Mouse (Mus musculus): ENCODE data around the gene Parva. TPM values are rescaled to one million over a fixed set of nuclear protein-coding genes. Genes with fewer than 3 reads are reported as not detected.

Gene Parva
- polyA plus RNA-seq, 1 experiment from 2014 or later = 66.2 TPM

DNA sequence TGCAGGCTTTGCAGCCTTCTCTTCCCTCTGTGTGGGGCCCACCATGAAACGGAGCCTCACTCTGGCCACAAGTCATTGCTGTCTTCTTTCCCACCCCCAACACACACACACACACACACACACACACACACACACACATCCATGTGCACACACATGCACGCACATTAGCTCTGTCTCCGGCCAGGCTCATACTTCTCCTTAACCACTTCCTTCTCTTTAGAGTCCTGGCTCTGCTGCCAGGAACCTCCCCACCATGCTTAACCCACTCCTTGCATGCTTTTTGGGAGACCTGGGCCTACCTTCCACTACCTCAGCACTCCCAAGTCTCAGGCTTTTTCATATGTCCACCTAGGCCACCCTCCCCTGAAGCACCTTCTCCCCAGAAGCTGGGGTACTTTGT lies 76.6 kb downstream of the Parva start:
- ATAC-seq (ENCODE audit: low FRiP score) = no peak
- Histone ChIP-seq H3K36me3 (no peaks in the 10 kb centered on the region), H3K27ac (no peak overlapping the region), H3K4me3 (no peak overlapping the region), H3K4me2 (replicated peaks) (no peak overlapping the region), H3K9me3 (replicated peaks) (no peaks in the 10 kb centered on the region), H3K27me3 (no peaks in the 10 kb centered on the region), H3K4me1 (peaks cover 41% of the 10 kb centered on the region), H3K9ac (no peak overlapping the region)
- 80% methylated on average over 3 of the region's 3 CpGs for WGBS

DNA sequence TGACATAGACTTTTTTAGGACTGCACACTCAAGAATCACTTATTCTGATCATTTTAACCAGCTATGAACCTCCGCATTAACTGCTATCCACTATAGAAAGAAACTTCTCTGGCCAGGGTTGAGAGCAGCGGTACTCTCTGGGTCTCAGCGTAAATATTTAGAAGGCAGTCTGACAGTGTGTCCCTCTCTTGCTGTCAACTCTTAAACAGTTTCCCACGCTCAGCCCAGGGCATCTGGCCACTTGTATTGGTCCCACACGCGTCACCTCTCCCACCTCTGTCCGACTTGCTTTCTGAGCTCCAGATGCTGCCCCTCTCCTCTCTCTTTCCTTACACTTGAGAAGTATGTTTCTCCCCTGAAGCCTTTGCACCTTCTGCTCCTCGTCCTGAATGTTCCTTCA lies 81.8 kb downstream of the Parva start:
- Histone ChIP-seq H3K27ac (no peak overlapping the region), H3K9me3 (replicated peaks) (no peaks in the 10 kb centered on the region), H3K9ac (no peak overlapping the region), H3K4me3 (no peak overlapping the region), H3K27me3 (no peaks in the 10 kb centered on the region), H3K4me2 (replicated peaks) (no peak overlapping the region), H3K4me1 (peaks cover 31% of the 10 kb centered on the region), H3K36me3 (no peaks in the 10 kb centered on the region)
- ATAC-seq (ENCODE audit: low FRiP score) = no peak
- 80% methylated on average over 8 of the region's 8 CpGs for WGBS

GRCm38 (mm10) chr7:112510336-112511048 lies 83.2 kb downstream of the Parva start:
- ATAC-seq (ENCODE audit: low FRiP score) = no peak
- no peaks in the 10 kb centered on the region for H3K27me3 ChIP-seq
- 49% methylated on average over 10 of the region's 10 CpGs for WGBS

GRCm38 (mm10) chr7:112511309-112511708 lies 84.0 kb downstream of the Parva start:
- ATAC-seq (ENCODE audit: low FRiP score) = no peak
- no peaks in the 10 kb centered on the region for H3K36me3 ChIP-seq
- no peak overlapping the region for H3K27ac ChIP-seq
- H3K9me3 ChIP-seq (replicated peaks) = no peaks in the 10 kb centered on the region
- H3K4me1 ChIP-seq = peaks cover 33% of the 10 kb centered on the region
- no peak overlapping the region for H3K4me2 ChIP-seq (replicated peaks)
- H3K9ac ChIP-seq = no peak overlapping the region
- H3K4me3 ChIP-seq = no peak overlapping the region
- no peaks in the 10 kb centered on the region for H3K27me3 ChIP-seq
- WGBS = 57% methylated on average over 8 of the region's 8 CpGs

More at GRCm38 (mm10) chr7:112510336-112511048, 83.2 kb downstream of the Parva start:
- H3K4me3 ChIP-seq = no peak overlapping the region
- no peak overlapping the region for H3K9ac ChIP-seq
- no peaks in the 10 kb centered on the region for H3K9me3 ChIP-seq (replicated peaks)
- peaks cover 31% of the 10 kb centered on the region for H3K4me1 ChIP-seq
- no peaks in the 10 kb centered on the region for H3K36me3 ChIP-seq
- no peak overlapping the region; the same call in 1 of the 2 replicates for H3K27ac ChIP-seq
- no peak overlapping the region for H3K4me2 ChIP-seq (replicated peaks)

DNA sequence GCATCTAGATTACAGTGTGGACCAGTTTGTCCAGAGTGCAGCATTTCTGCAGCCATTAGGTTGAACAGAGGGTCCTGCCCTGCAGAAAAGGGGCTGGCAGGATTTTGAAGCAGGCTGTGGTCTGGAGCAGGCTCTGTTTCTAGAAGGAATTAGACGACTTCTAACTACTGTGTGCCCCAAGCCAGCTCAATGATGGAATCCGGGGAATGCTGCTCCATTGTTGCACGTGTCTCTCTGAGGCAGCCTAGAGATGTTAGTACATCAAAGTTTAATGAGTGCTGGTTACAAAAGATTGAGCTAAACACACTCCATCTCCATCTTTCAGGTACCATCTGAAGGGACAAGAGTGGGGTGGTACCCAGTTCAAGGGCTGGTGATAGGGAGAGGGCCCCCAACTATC lies 85.0 kb downstream of the Parva start:
- no peaks in the 10 kb centered on the region for H3K9me3 ChIP-seq (replicated peaks)
- no peaks in the 10 kb centered on the region for H3K27me3 ChIP-seq
- 34% methylated on average over 3 of the region's 3 CpGs for WGBS
- H3K27ac ChIP-seq = no peak overlapping the region
- ATAC-seq (ENCODE audit: low FRiP score) = no peak
- peaks cover 33% of the 10 kb centered on the region for H3K4me1 ChIP-seq
- H3K4me3 ChIP-seq = no peak overlapping the region
- H3K4me2 ChIP-seq (replicated peaks) = no peak overlapping the region
- H3K9ac ChIP-seq = no peak overlapping the region
- H3K36me3 ChIP-seq = no peaks in the 10 kb centered on the region

DNA sequence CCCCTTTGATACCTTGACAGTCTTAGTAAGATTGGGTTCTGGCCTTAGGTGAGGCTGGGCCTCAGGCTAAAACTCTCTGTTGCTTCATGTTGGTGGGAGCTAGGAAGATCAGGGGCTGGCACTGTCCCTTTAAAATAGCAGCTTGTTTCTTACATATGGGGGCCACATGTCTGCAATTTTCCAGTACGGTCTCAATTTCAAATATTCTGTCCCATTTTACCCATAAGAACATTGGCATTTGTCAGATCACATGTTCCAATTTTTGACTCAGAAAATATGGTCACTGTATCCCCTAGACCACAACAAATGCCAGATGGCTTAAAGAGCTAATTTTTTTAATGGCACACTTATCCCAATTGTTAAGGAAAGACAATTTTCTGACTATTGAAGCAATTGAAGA lies 85.6 kb downstream of the Parva start:
- Histone ChIP-seq H3K4me3 (no peak overlapping the region), H3K4me1 (peaks cover 33% of the 10 kb centered on the region)
- no peak for ATAC-seq (ENCODE audit: low FRiP score)

GRCm38 (mm10) chr7:112514636-112515193 lies 87.4 kb downstream of the Parva start:
- Histone ChIP-seq H3K36me3 (no peaks in the 10 kb centered on the region), H3K4me1 (peaks cover 26% of the 10 kb centered on the region), H3K27me3 (no peaks in the 10 kb centered on the region), H3K4me3 (no peak overlapping the region), H3K4me2 (replicated peaks) (no peak overlapping the region), H3K9ac (no peak overlapping the region), H3K27ac (no peak overlapping the region), H3K9me3 (replicated peaks) (no peaks in the 10 kb centered on the region)
- ATAC-seq (ENCODE audit: low FRiP score) = no peak
- WGBS = 94% methylated on average over 8 of the region's 8 CpGs

More for the DNA sequence above, 85.6 kb downstream of the Parva start:
- Histone ChIP-seq H3K27me3 (no peaks in the 10 kb centered on the region), H3K4me2 (replicated peaks) (no peak overlapping the region), H3K9ac (no peak overlapping the region), H3K36me3 (no peaks in the 10 kb centered on the region), H3K9me3 (replicated peaks) (no peaks in the 10 kb centered on the region), H3K27ac (no peak overlapping the region)
- 74% methylated on average over 1 of the region's 1 CpGs for WGBS

DNA sequence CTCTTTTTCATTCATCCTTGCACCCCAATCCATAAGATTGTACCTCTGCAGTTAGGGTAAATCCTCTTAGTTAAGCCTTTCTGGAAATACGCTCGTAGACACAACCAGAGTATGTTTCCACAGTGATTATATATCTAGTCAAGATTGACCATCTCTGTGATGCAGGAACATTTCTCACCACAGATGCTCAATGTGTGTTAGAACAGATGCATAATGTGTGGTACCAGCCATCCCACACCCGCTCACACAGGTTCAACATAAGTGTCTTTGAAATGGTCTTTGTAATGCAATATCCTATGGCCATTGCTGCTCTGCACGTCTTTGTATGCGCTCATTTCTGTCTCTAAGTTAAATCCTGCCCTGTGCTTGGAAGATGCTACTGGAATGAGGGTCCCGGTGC lies 98.2 kb downstream of the Parva start:
- H3K9me3 ChIP-seq (replicated peaks) = no peaks in the 10 kb centered on the region
- ATAC-seq (ENCODE audit: low FRiP score) = no peak
- H3K4me3 ChIP-seq = no peak overlapping the region
- no peak overlapping the region for H3K27ac ChIP-seq
- H3K27me3 ChIP-seq = no peaks in the 10 kb centered on the region
- WGBS = 94% methylated on average over 6 of the region's 6 CpGs
- H3K4me2 ChIP-seq (replicated peaks) = no peak overlapping the region
- peaks cover 15% of the 10 kb centered on the region for H3K4me1 ChIP-seq
- no peaks in the 10 kb centered on the region for H3K36me3 ChIP-seq
- H3K9ac ChIP-seq = no peak overlapping the region

GRCm38 (mm10) chr7:112526226-112526625 lies 98.9 kb downstream of the Parva start:
- H3K36me3 ChIP-seq = no peaks in the 10 kb centered on the region
- no peak overlapping the region for H3K27ac ChIP-seq
- no peak overlapping the region for H3K9ac ChIP-seq
- H3K27me3 ChIP-seq = no peaks in the 10 kb centered on the region
- H3K4me2 ChIP-seq (replicated peaks) = no peak overlapping the region
- no peaks in the 10 kb centered on the region for H3K9me3 ChIP-seq (replicated peaks)
- ATAC-seq (ENCODE audit: low FRiP score) = no peak
- 79% methylated on average over 10 of the region's 10 CpGs for WGBS
- H3K4me3 ChIP-seq = no peak overlapping the region
- peaks cover 15% of the 10 kb centered on the region for H3K4me1 ChIP-seq

DNA sequence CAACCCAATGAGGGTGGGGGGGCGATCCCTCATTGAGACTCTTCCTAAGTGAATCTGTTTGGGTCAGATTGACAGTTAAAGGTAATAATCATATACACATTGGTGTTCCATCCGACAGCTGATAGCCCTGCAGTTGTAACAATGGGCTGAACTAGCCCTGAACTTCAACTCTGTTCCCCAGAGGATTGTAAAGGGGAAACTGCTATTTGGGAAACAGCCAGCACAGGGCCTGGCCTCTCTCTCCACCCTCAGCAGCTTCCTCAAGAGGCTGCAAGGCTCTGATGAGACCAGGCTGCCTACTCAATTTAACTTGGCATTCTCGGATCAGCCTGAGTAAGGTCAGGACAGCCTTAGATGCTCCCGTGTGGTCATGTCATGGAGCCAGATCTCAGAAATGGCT lies 99.9 kb downstream of the Parva start:
- Histone ChIP-seq H3K27ac (no peak overlapping the region), H3K4me3 (no peak overlapping the region), H3K9ac (no peak overlapping the region), H3K4me2 (replicated peaks) (no peak overlapping the region), H3K4me1 (peaks cover 15% of the 10 kb centered on the region), H3K9me3 (replicated peaks) (no peaks in the 10 kb centered on the region), H3K36me3 (no peaks in the 10 kb centered on the region), H3K27me3 (no peaks in the 10 kb centered on the region)
- 83% methylated on average over 4 of the region's 4 CpGs for WGBS
- no peak for ATAC-seq (ENCODE audit: low FRiP score)

DNA sequence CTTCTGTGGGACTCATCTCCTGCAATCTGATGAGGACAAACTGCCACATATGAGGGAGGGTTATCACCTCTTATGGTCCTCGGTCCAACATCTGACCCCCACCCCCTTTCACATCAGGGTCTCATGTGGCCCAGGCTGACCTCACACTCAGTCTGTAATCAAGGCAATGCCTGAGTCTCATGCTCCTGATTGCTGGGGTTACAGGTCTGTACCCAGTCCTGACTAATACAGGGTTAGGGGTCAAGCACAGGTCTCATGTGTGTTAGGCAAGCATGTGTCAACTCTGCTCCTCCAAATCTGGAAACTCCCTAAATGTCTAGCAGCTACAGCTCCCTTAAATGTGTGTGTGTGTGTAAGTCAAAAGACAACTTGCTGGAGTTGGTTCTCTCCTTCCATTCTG lies 100.8 kb downstream of the Parva start:
- Histone ChIP-seq H3K4me2 (replicated peaks) (no peak overlapping the region), H3K27ac (no peak overlapping the region), H3K9ac (no peak overlapping the region), H3K36me3 (no peaks in the 10 kb centered on the region), H3K4me3 (no peak overlapping the region), H3K27me3 (no peaks in the 10 kb centered on the region), H3K4me1 (peaks cover 15% of the 10 kb centered on the region), H3K9me3 (replicated peaks) (no peaks in the 10 kb centered on the region)
- WGBS = 91% methylated on average over 1 of the region's 1 CpGs
- ATAC-seq (ENCODE audit: low FRiP score) = no peak

DNA sequence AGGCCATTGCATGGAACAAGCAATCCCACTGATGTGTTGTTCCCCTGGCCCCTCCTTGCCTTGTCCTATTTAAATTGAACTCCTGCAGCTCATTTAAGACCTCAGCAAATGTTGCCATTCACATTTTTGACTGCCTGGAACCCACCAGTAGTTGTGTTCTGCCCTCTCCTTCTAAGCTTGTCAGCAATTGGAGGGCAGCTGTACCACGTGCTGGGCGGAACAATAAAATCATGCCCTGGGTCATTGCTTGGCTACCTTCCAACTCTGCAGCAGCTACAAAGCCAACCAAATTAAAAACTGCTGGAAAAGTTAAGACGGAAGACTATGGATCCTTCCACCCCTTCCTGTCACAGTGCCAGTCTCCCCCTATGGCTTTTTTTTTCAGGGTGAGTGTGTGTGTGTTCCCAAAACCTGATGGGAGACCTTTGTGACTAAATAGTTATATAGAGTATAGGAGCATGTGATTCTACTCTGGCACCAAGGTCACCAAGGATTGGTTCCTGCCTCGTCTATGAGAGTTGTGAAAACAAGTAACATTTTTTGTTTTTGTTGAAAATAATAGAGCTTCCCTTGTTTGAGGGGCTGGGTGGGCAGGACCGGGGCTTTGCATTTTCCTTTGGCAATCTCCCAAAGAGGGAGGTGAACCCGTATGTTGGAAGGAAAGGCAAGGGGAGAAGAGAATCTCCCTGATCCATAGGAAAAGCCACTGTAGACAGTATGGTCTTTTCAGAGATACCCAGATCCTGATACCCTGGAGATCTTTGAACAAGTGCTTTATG lies 101.5 kb downstream of the Parva start:
- Histone ChIP-seq H3K9ac (no peak overlapping the region), H3K4me2 (replicated peaks) (no peak overlapping the region), H3K27me3 (no peaks in the 10 kb centered on the region), H3K4me3 (no peak overlapping the region), H3K27ac (no peak overlapping the region), H3K9me3 (replicated peaks) (no peaks in the 10 kb centered on the region), H3K4me1 (peaks cover 17% of the 10 kb centered on the region), H3K36me3 (no peaks in the 10 kb centered on the region)
- ATAC-seq (ENCODE audit: low FRiP score) = no peak
- 48% methylated on average over 6 of the region's 6 CpGs for WGBS
